ENCODE assay signal across 8 mouse cellular contexts in the genomic region with DNA sequence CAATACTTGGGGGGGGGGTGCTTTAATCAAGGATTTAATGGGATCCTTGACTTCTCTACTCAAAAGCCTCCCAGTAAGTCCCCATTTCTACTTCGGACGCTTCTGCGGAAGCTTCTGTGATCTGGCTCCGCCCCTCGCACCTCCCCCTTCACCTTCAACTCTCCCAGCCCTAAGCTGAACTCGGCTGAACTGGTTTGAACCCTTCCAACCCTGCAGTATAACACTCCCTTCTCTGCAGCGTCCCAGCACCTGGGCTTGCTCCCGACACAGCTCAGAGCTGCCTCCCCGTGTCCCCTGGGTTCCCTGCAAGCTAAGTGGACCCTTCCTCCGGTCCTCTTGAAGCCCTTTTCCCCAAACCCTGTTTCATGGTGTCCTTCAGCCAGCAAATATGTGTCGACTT.
DNase-seq lines count a peak whose midpoint lies in the region; ATAC-seq and TF ChIP-seq lines count a peak whose summit lies in the region.

No protein-coding gene starts in this region.

- peaks cover 45% of the 10 kb centered on the region for H3K4me1 ChIP-seq in brown adipose tissue, adult 24 weeks (ENCODE audit: control insufficient read depth, insufficient read depth, insufficient read length, low read length)
- H3K4me1 ChIP-seq in liver, embryonic 14.5 days (replicated peaks; ENCODE audit: control insufficient read depth in 2 of 2, insufficient read depth in 2 of 2, low read length in 1 of 2) = peaks cover 0 to 7% of the 10 kb centered on the region in 2 experiments; a peak in 1 of 4 replicates
- peaks cover under 1% of the 10 kb centered on the region; the same call in 1 of the 2 replicates for H3K4me1 ChIP-seq in neural tube, embryonic 13.5 days (replicated peaks)

- POLR2A ChIA-PET in Patski (lab: Charles Lee) = interaction anchor here (0.8 to 1.2 kb wide), 5 partner anchors 12 to 100 kb away, joined by 3 to 4 read pairs (median 4); no protein-coding TSS in a partner anchor

- H3K27ac ChIP-seq in brown adipose tissue, adult 24 weeks (replicated peaks; ENCODE audit: low read depth, low read length) = peak overlapping the region; percentile 81
- no peak overlapping the region for H3K27ac ChIP-seq in liver, embryonic 14.5 days
- no peak overlapping the region for H3K27ac ChIP-seq in neural tube, embryonic 13.5 days (replicated peaks)

- 3% methylated on average over 11 of the region's 11 CpGs for WGBS in liver, embryonic 14.5 days (ENCODE audit: insufficient replicate concordance)
- 3% methylated on average over 11 of the region's 11 CpGs for WGBS in neural tube, embryonic 13.5 days

- peak; percentile 30 for TF ChIP-seq CTCF in Patski (IDR thresholded peaks at IDR 0.05)
- TF ChIP-seq CTCF in liver, embryonic 14.5 days (IDR thresholded peaks at IDR 0.05; ENCODE audit: low read depth) = peak; percentile 43

- CTCF ChIA-PET in Patski (lab: Charles Lee) = interaction anchor here (0.6 to 2.7 kb wide), 5 partner anchors 15 to 401 kb away, joined by 3 to 6 read pairs (median 3); no protein-coding TSS in a partner anchor

- no peak for TF ChIP-seq EP300 in liver, embryonic 14.5 days (IDR thresholded peaks at IDR 0.05; ENCODE audit: low read depth)

- no peaks in the 10 kb centered on the region for H3K36me3 ChIP-seq in liver, embryonic 14.5 days (replicated peaks; ENCODE audit: control insufficient read depth, insufficient read depth, low read depth)
- H3K36me3 ChIP-seq in neural tube, embryonic 13.5 days = no peaks in the 10 kb centered on the region

- DNase-seq in Patski (ENCODE audit: low read depth, low spot score) = no peak
- DNase-seq in gastrocnemius, postnatal 25 days = peak; percentile 58
- DNase-seq in liver, embryonic 14.5 days (ENCODE audit: low read depth in 3 of 3, low spot score in 3 of 3) = peak in 2 of 3 experiments; percentile 20 to 26
- peak; percentile 70 for DNase-seq in urinary bladder, postnatal 14 days (ENCODE audit: low spot score)
- DNase-seq in layer of hippocampus, postnatal 36 days = no peak

- no peak for ATAC-seq in Patski
- ATAC-seq in inflammation-experienced regulatory T-cells, adult 6 months = peak; percentile 85
- ATAC-seq in liver, embryonic 14.5 days (ENCODE audit: insufficient read depth) = peak; percentile 63
- no peak for ATAC-seq in neural tube, embryonic 13.5 days (ENCODE audit: low read depth)

- H3K27me3 ChIP-seq in Patski = no peaks in the 10 kb centered on the region
- H3K27me3 ChIP-seq in liver, embryonic 14.5 days (ENCODE audit: control insufficient read depth, insufficient read depth, low read length) = no peaks in the 10 kb centered on the region; the same call in 1 of the 2 replicates
- peaks cover 8% of the 10 kb centered on the region; the same call in 1 of the 2 replicates for H3K27me3 ChIP-seq in neural tube, embryonic 13.5 days

- H3K9me3 ChIP-seq in liver, embryonic 14.5 days (ENCODE audit: control insufficient read depth, low read length) = no peaks in the 10 kb centered on the region
- no peaks in the 10 kb centered on the region for H3K9me3 ChIP-seq in neural tube, embryonic 13.5 days

- peak overlapping the region; percentile 34 for H3K4me3 ChIP-seq in brown adipose tissue, adult 24 weeks (ENCODE audit: insufficient read depth, low read depth, low read length)
- H3K4me3 ChIP-seq in liver, embryonic 14.5 days (ENCODE audit: insufficient read depth in 1 of 2, low read depth in 2 of 2, low read length in 2 of 2) = peak overlapping the region; percentile 8 to 37; a peak in 3 of 4 replicates
- no peak overlapping the region for H3K4me3 ChIP-seq in neural tube, embryonic 13.5 days

- H3K9ac ChIP-seq in liver, embryonic 14.5 days (replicated peaks) = no peak overlapping the region
- no peak overlapping the region for H3K9ac ChIP-seq in neural tube, embryonic 13.5 days

- in situ Hi-C loops in Patski (cut with MboI; ENCODE audit: low pct_unique_long_range_greater_than_20kb) = no loop called here

- H3K4me2 ChIP-seq in liver, embryonic 14.5 days (ENCODE audit: low read depth) = peak overlapping the region; percentile 48
- H3K4me2 ChIP-seq in neural tube, embryonic 13.5 days = peak overlapping the region; percentile 30

Comparison
In these comparisons a context has a peak if more than half of its experiments do, and no peak if none do; other contexts are left out.
1. ATAC-seq: peak in inflammation-experienced regulatory T-cells, adult 6 months (single experiment) and liver, embryonic 14.5 days (single experiment); none in Patski (single experiment) and neural tube, embryonic 13.5 days (single experiment).
2. DNase-seq: peak in gastrocnemius, postnatal 25 days (single experiment), liver, embryonic 14.5 days (2 of 3) and urinary bladder, postnatal 14 days (single experiment); none in Patski (single experiment) and layer of hippocampus, postnatal 36 days (0 of 2).